Comparison of ENCODE assay signal across 9 mouse cellular contexts in genomic region chr3:36635449-36635848, GRCm38 (mm10). TPM values are rescaled to one million over a fixed set of nuclear protein-coding genes. Genes with fewer than 3 reads are reported as not detected.
DNase-seq lines count a peak whose midpoint lies in the region; ATAC-seq lines count a peak whose summit lies in the region.
"Had no signal": no experiment of that assay in that cellular context is flagged by ENCODE, and none has a peak within 500 bp of the region (broad histone marks: within the 10 kb centered on the region; RNA-seq: fewer than 3 reads in every experiment).

No protein-coding gene starts in this region.

- 20% methylated on average over 4 of the region's 4 CpGs for WGBS in hindbrain, embryonic 10.5 days

- 0 out of 2 replicates have a peak, but pooled peaks have one; percentile 49 for ATAC-seq in cerebellum, adult (ENCODE audit: insufficient number of reproducible peaks, low FRiP score, low TSS enrichment)
- ATAC-seq in activated CD4-positive, CD25-positive, alpha-beta regulatory T cell, adult 4 months: no peak

- no peaks in the 10 kb centered on the region for H3K9me3 ChIP-seq in hindbrain, embryonic 10.5 days
- H3K9me3 ChIP-seq: lung, embryonic 15.5 days had no signal

- DNase-seq in cerebellum, adult 11-12 months: no peak
- peak; percentile 16 for DNase-seq in urinary bladder, postnatal 14 days (ENCODE audit: low spot score)
- DNase-seq in urinary bladder, postnatal 36 days (ENCODE audit: low spot score in 2 of 2): no peak
- DNase-seq in hindbrain, embryonic 10.5 days (ENCODE audit: low spot score): peak; percentile 31
- peak; percentile 46 to 57 for DNase-seq in left cerebral cortex, postnatal 14 days (ENCODE audit: low spot score in 2 of 2)
- DNase-seq in retina, embryonic 14.5 days (ENCODE audit: low spot score): peak; percentile 38

- H3K36me3 ChIP-seq in hindbrain, embryonic 10.5 days: no peaks in the 10 kb centered on the region
- H3K36me3 ChIP-seq: lung, embryonic 15.5 days had no signal

- H3K27ac ChIP-seq in hindbrain, embryonic 10.5 days: no peak overlapping the region
- H3K27ac ChIP-seq: lung, embryonic 15.5 days had no signal

- no peak overlapping the region for H3K4me3 ChIP-seq in hindbrain, embryonic 10.5 days
- H3K4me3 ChIP-seq: lung, embryonic 15.5 days had no signal

- H3K4me1 ChIP-seq in hindbrain, embryonic 10.5 days (replicated peaks): no peaks in the 10 kb centered on the region
- H3K4me1 ChIP-seq: lung, embryonic 15.5 days had no signal

- no peaks in the 10 kb centered on the region for H3K27me3 ChIP-seq in hindbrain, embryonic 10.5 days (ENCODE audit: insufficient read depth, poor library complexity, severe bottlenecking)
- H3K27me3 ChIP-seq: lung, embryonic 15.5 days had no signal

- intact Hi-C loops in left cerebral cortex, postnatal 14 days (cut with DNase I): loop anchor here (10.0 kb wide), 2 partner anchors 199 to 569 kb away; no protein-coding TSS in a partner anchor

RNA-seq across cellular contexts. Expression of gene Bbs7, which starts 22.2 kb away (rescaled TPM):
- polyA plus RNA-seq in hindbrain, embryonic 10.5 days (2016; fragmentation: Nextera tagmentation; extraction: Ambion mirVana): 17.1 and 18.6 TPM in 2 replicates
- 10 to 100 TPM; 12.9 to 13.9 TPM for total RNA-seq in left cerebral cortex, postnatal 14 days (2021)
- under 1 TPM in 1 of 2 experiments, not detected in 1; 0.17 TPM for polyA plus RNA-seq in activated CD4-positive, CD25-positive, alpha-beta regulatory T cell, adult 4 months (2017; shearing (Covaris generic))

RNA-seq across cellular contexts. Expression of gene Trpc3, which starts 54.5 kb away (rescaled TPM):
- polyA plus RNA-seq in hindbrain, embryonic 10.5 days (2016; fragmentation: Nextera tagmentation; extraction: Ambion mirVana): 2.4 and 3.5 TPM in 2 replicates
- total RNA-seq in left cerebral cortex, postnatal 14 days (2021): 10 to 100 TPM; 22.4 to 31.3 TPM
- polyA plus RNA-seq in activated CD4-positive, CD25-positive, alpha-beta regulatory T cell, adult 4 months (2017; shearing (Covaris generic)): 1 to 10 TPM in 1 of 2 experiments, not detected in 1; 1.3 TPM

Comparison
In these comparisons a context has a peak if more than half of its experiments do, and no peak if none do; other contexts are left out.
1. DNase-seq: peak in urinary bladder, postnatal 14 days (single experiment), hindbrain, embryonic 10.5 days (single experiment), left cerebral cortex, postnatal 14 days (2 of 2) and retina, embryonic 14.5 days (single experiment); none in cerebellum, adult 11-12 months (single experiment) and urinary bladder, postnatal 36 days (0 of 2).
2. RNA of gene Bbs7, which starts 22.2 kb away (polyA plus RNA-seq): 17.1 to 18.6 TPM in hindbrain, embryonic 10.5 days; 0.17 TPM in activated CD4-positive, CD25-positive, alpha-beta regulatory T cell, adult 4 months; every median in the first group is over 10 times any median in the second.